Mouse (Mus musculus) right cerebral cortex, postnatal 10 days (tissue): ENCODE results near the gene Glmp.
"Not testable (repeated sequence)": the region's sequence is repeated elsewhere in the genome, so short reads cannot be mapped to it uniquely, and the experiment has no call there.

ENCODE experiments used
- DNase-seq, 2 experiments: peaks; one replicate each; pipeline ENCODE4 v3.0.0; 2021; ENCODE audit warnings: low spot score in 2 of 2

Glmp gene

DNA sequence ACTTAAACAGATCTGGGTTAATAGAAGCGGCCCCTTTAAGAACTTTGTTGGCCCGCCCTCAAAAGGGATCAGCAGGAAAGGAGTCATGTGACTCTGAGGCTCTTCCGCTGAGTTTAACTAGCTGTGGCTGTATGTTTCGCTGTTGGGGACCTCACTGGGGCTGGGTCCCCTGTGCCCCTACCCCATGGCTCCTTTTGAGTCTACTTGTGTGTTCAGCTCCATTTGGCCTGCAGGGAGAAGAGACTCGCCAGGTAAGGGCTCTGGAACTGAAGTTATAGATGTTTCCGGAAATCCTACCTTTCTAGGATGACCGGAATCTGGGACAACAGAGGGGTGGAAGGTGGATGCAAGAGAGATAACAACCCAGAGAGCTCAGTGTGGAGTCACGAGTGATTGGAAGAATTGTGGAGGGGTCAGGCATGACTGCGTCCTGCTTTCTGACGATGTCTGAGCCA is at the start of gene Glmp:
Gene Glmp (plus strand): TSS at position 73 of the 455 bp plus-strand sequence.
- peak; percentile 72 to 78 for DNase-seq

DNA sequence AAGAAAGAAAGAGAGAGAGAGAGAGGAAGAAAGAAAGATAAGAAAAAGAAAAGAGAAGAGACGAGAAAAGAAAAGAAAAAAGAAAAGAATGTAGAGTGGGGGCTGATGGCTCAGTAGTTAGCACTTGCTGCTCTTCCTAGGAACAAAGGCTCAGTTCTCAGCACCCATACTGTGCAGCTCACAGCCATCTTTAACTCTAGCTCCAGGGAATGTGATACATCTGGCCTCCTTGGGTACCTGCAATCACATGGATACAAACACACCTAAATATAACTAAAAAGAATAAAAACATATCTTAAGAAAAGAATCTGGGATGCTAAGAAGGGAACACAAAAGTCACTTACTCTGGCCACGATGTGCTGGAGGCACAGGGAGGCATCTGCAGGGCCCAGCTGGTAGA is 48.7 kb upstream of the Glmp start:
- DNase-seq, result no peak

DNA sequence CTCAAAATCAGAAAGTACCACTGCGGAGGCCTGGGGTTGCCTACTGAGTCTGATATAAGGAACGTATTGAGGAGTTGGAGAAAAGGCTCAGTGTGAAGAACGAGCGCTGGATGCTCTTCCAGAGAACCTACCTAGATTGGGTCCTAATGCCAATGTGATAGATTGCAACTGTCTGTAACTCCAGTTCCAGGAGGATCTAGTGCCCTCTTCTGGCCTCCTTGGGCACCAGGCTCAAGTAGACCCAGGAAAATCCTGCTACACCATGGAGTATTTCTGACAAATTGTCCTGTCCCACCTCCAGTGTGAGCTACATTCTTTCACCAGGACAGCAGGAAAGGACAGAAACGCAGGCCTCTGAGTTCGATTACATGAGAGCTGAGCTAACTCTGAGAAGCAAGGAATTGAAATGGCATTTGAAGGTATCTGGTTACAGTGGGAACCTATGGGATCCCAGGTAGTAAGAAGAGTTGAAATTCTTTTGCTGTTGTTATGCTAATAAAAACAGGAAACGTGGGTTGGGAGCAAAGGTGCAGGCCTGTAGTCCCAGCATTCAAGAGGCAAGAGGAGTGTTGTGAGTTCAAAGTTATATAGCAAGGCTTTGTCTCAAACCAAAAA is 48.2 kb upstream of the Glmp start:
- no peak for DNase-seq

DNA sequence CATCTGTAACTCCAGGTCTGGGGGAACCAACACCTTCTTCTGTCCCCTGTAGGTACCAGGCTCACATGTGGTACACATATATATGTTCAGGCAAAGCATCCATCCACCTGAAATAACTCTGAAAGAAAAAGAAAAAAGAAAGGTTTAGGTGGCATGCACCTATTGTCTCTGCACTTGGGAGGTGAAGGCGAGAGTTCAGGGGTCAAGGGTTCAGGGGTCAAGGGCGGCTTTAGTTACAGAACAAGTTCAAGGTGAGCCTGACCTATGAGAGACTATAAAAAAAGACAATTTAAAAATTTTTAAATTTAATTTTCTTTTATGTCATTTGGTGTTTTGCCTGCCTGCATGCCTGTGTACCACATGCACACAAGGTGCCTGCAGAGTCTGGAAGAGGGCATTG is 44.8 kb upstream of the Glmp start:
- DNase-seq, result no peak

DNA sequence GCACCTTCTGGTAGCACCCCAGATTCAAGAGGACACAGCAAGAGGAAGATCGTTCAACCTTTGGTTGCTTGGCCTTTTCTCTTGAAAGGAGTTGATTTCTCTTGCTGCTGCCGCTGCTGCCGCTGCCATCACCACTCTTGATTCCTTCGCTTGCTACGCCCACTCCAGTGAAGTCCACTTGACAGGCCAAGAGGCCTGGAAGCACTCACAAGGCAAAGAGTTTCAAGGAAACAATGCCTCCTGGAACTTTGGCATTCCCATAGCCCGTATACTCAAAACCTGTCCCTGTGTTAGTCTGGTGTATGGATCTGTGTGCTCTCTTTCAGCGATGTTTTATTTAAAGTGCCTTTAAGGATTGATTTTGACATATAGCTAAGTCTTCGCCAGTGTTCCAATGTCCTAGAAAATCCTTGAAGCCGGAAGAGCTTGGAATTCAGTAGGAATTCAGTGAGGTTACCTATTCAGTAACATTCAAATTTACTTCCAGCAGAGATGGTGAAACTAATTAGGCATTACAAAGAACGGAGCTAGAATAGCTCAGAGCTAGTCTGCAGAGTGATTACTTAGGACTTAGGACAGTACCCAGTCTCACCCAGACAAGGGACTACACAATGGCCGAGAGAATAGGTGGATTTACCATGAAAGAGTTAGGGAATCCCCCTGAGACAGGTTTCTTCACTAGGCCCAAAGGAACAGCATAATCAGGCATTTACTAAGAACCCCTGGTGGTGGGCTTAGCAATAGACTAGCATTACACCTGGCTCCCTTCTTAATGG is 43.5 kb upstream of the Glmp start:
- not testable (repeated sequence) for DNase-seq

DNA sequence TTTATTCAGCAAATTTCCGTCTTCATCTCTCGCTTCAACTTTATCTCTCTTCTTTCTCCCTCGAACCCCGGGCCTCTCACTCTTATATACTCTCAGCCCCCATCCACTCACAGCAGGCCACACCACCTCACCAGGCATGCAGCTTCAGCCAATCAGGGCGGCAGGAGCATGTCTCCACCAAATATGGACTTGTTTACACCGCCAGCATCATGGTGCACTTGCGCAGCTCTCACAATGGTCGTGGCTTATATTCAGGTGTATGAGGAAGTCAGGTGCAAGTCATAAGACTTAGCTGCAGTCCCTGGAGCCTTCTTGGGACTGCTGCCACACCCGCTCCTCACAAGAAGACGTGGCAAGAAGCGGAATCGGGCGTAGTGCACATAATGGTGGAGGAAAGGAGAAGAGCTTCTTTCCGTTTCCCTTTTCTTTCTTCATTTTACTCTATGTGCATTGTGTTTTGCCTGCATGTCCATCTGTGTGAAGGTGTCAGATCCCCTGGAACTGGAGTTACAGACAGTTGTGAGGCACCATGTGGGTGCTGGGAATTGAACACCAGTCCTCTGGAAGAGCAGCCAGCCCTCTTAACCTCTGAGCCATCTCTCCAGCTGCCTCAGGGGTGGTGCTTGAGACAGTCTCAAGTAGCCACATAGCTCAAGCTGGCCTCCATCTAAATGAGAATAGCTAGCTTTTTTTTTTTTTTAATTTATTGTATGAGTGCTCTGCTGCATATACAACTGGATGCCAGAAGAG is 39.8 kb upstream of the Glmp start:
- not testable (repeated sequence) for DNase-seq

DNA sequence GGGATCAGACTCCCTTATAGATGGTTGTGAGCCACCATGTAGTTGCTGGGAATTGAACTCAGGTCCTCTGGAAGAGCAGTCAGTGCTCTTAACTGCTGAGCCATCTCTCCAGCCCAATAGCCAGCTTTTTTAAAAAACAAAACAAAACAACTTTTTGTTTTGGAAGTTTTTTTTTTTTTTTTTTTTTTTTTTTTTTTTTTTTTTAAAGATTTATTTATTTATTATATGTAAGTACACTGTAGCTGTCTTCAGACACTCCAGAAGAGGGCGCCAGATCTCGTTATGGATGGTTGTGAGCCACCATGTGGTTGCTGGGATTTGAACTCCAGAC is 39.3 kb upstream of the Glmp start:
- DNase-seq, result not testable (repeated sequence)

DNA sequence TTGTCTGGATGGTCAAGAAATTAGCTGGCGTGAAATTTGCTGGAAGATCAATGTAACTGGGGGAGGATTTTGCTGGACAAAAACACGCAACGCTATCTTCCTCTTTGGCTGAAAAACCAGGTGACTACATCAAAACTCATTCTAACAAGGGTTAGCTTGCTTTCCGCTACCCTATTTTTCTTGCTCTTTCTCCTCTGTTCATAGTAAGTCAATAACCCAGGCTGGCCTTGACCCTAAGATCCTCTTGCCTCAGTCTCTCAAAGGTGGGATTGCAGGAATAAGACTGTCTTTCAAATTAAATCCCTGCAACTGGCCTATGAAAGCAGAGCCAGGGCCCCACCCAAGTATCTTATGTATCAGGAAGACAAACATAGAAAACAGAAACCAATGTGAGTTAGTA is 37.7 kb upstream of the Glmp start, which contains the start of gene Gm38392:
Gene Gm38392 (minus strand): TSS at position 101 of the 400 bp plus-strand sequence.
- no peak for DNase-seq

DNA sequence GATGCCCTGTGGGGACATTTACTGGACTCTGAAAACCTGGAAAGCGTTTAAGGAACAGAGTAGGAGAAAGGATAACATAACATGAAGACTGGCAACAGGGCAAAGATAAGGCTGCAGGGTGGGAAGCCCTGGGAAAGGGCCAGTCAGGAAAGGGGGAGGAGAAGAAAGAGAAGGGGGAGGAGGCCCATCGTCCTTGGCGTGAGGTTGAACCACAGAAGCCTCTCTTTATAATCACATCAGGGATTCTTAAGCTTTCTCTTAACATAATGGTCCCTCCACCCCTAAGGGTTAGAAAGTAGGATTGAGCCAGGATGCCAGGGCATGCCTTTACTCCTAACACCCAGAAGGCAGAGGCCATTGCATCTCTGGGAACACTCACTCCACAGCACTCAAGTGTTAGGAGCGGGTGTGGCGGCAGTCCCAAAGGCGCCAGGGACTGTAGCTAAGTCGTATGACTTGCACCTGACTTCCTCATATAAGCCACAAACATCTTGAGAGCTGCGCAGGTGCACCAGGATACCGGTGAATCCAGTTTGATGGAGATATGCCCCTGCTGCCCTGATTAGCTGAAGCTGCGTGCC is 36.6 kb upstream of the Glmp start:
- not testable (repeated sequence) for DNase-seq

DNA sequence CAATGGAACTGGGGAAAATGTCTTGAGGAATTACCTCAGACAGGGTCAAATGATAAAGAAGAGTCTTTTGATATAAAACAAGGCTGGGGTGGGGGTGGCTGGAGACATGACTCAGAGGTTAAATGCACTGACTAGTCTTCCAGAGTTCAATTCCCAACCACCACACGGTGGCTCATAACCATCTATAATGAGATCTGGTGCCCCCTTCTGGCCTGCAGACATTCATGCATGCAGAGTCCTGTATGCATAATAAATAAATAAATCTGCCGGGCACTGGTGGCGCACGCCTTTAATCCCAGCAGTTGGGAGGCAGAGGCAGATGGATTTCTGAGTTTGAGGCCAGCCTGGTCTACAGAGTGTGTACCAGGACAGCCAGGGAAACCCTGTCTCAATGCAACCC is 32.9 kb upstream of the Glmp start:
- DNase-seq, result no peak

DNA sequence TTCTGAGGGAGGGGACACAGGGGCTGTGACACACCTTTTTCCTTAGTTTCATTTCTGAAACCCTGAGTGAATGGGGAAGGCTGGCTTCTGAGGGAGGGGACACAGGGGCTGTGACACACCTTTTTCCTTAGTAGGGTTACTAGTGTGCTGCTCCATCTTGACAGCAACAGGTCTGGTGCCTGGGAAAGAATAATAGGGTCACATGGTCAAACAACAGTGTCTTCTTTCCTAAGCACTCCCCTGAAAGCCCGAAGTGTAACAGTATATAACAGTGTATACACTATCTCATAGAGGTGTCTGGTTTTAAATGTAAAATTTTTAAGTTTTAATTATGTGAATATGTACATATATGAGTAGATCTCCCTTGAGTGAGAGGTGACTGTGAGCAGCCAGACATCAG is 29.6 kb upstream of the Glmp start:
- DNase-seq, result not testable (repeated sequence)

DNA sequence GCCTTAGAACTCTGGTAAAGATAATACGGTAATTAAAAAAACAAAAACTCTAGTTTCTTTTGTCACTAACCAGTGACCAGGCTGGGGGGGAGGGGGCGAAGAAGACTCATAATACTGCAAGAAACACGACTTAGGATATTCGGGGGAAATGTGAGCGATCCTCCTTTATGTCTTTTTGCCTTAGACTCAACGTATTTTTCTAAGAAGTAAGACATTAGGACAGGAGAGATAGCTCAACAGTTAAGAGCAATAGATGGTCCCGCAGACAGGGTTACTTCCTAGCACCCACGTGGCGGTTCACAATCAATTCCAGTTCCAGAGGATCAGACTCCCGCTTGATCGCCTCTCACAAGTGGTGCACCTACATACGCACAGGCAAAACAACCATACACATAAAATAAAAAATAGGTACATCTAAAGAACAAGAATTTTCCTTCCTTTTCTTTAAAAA is 28.7 kb upstream of the Glmp start:
- peak in 1 of 2 experiments; percentile 28 for DNase-seq

DNA sequence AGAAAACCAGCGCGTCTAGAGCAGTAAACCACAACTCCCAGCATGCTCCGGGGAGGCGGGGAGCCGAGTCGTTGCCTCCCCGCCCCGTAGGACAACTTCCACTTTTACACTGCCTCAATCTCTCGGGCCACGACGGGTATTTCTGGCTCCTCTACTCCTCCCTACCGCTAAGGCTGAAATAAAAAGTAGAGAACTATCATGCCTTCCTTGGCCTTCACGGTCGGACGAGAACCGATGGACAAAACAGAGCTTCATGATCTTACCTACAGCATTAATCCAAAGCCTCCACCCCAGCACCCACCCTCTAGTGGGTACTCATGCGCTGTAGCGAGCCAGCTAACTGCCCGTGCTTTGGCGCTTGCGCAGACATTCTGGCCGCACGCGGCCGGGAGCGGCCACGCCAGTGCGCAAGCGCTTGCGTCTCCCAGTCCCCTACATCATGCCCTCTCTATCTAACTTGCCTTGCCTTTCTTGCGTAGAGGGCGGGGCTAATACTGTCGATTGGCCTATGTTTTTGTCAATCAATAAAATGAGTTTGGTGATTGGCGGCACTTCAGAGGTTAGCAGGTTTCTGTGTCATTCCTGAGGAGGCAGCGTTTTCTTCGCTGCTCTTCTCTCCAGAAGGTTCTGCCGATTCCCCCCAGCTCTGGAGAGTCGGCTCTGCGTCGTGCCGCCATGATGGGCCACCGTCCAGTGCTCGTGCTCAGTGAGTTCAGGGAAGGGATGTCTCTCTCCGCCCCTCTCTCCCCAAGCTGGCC is 28.1 kb upstream of the Glmp start, which contains the start of the genes Tsacc and Cct3:
Gene Tsacc (minus strand): TSS at position 439 of the 758 bp plus-strand sequence.
Gene Cct3 (plus strand): TSS at position 556 of the 758 bp plus-strand sequence.
- DNase-seq, result peak; percentile 98 to 99

DNA sequence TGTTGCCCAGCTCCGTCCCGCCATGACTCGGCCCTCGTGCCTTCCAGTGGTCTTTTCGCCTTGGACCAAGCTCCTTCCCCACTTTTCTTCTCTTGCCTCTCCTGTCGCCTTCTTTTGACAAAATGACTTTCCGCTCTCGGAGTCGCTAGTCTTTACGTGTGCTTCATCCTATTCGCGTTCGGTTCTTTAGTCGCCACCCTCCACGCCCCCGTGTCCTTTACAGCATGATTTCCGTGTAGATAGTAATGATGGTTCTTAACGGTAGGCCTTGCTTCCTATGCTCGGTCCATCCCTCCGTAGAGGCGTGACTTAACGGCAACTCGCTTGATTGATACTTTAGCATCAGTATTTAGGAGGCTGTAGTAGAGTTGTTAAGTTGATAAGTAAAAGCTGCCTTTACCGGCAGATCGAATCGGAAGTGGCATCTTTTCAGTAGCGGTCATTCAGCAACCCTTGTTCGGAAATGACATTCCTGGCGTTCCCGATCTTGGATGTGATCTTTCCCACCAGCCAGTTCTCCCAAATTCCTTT is 27.4 kb upstream of the Glmp start:
- peak; percentile 73 to 82 for DNase-seq

DNA sequence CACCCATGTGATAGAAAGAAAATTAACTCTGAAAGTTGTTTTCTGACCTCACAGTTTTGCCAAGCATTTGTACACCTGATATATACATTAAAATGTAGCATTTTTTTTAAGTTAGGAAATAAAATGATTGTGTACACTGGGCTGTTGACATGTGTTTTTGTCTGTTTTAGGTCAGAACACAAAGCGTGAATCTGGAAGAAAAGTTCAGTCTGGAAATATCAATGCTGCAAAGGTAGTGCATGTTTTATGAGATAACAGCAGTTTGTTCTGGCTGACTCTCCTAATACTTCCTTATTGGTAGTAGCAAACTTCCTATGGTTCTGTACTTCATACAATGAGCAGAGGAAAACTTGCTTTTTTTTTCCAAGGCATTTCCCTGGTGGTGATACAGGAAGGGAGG is 25.7 kb upstream of the Glmp start:
- no peak for DNase-seq

DNA sequence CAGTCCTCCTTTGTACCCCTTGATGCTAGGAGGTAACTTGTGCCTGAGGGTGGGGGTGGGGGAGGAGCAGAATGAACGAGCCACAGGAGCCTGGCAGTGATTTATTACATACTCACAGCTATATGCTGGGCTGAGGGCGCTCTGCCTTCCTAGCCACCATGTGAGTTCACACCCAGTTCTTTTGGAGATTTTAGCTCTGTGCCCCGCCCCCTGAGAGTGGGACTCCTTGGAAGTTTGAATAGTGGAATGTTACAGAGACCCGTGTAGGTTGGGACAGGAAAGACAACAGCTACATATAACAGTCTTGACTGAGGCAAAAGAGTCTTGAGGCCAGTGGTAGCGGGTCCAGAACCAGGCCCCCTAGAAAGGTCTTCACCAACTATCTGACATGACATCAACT is 4.1 kb downstream of the Glmp start:
- DNase-seq, result no peak

DNA sequence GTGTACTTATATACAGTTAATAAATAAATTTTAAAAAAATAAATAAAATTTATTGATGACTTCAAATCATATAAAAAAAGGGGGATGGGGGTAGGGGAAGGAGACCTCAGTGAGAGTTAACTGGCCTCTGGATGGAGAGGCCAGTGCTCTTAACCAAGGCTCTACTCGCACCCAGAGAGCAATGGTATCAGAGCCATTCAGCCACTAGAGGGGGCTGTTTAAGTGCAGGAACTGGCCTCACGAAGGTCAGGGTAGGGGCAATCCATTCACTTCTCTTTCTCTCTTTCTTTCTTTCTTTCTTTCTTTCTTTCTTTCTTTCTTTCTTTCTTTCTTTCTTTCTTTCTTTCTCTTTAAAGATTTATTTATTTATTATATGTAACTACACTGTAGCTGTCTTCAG is 6.5 kb downstream of the Glmp start:
- DNase-seq, result no peak

DNA sequence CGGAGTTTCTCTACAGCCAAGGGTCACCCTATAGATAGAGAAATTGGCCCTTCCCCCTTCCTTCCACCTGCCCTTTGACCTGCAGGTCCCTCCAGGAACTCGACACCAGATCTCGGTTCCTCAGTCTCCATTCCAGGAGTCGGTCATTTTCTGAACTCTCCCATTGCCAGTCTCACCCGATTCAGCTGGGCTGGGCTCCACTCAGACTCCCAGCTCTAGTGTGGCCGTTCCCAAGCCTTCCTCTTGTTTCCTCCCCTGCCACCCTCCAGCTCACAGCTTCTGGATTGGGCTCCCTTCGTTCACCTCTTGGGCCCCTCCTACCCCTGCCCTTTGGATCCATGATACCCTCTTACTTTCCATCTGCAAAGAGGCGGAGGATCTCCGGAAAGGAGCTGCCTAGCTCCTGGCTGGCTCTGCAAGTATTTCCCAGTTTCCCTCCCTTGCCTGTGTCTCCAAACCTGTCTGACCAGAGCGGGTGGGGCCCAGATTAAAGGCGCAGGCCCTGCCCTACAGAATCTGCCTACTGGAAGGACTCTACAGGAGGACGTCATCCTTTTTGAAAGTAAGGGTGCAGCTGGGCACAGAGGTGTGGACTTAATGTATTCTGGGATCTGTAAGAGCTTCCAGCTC is 9.3 kb downstream of the Glmp start:
- DNase-seq, result no peak

DNA sequence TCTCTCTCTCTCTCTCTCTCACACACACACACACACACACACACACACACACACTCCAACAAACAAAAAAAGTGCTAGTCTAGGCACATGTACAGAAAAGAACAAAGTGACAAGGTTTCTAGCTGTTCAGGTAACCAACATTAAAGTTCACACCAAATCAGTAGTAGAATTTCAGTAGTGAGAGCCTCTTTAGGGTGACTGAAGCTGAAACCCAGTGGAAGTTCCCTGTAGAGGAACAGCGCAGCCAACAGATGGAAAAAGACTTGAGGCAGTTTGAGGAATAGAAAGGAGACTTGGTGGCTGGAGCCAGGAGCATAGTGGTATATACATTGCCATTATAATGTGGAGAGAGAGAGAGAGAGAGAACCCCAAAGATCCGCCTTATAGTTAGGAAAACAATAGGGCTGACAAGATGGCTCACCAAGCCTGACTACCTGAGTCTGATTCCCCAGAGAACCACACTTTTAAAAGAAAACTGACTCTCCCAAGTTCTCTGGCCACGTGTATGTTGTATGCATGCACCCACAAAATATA is 10.1 kb downstream of the Glmp start:
- DNase-seq, result no peak

DNA sequence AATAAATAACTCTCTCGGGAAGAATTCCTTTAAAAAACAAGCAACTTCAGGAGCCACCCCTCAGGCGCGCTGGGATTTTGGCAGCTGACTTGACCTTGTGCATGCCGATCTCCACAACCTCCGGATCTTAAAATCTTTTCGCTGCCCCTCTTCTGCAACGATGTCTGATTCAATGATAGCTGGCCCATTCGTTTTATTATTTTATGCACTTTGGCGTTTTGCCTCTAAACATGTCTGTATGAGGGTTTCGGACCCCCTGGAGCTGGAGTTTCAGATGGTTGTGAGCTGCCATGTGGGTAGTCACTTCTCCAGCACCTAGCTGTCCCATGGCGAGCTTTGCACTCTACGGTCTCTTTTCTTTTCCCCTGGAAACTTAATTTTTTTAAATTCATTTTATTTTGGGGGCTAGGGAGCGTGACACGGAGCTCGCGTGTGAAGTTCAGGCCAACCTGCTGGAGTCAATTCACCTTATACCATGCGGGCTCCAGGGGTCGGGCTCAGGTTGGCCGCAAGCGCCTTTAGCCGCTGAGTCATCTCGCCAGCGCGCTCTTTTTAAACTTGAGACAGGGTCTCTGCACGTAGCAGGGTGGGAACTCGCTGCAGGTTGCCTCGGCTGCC is 10.7 kb downstream of the Glmp start:
- DNase-seq, result no peak
